Mouse (Mus musculus) thymus, postnatal 14 days (tissue): ENCODE measurements around the gene Olfr1263.

Source experiments
- DNase-seq: peaks from one replicate; pipeline ENCODE4 v3.0.0; 2021

The Olfr1263 gene

GRCm38 (mm10) chr2:90011831-90012230 lies at the start of gene Olfr1263:
Gene Olfr1263, plus strand, starts transcription at chr2:90012131.
- DNase-seq, result no peak

DNA sequence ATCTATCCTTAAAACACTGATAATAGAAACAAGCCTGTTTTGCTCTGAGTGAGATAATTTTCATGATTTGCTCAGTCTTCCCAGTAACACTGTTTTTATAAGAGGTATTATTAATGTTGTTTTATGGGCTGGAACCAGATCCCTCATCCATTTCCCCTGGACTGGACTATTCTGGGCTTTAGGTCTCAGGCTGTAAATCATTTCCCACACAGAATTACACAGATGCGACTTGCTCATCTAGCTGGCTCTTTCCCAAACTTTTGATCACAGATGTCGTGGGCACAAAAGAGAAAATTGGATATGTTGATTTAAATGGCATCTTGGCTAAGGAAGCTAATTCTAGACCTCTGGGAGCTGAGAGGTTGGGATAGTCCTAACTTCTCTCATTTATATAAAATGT lies 37.7 kb upstream of the Olfr1263 start, which contains the start of gene Olfr1260:
Olfr1260 (plus strand) TSS at position 157 of the 400 bp plus-strand sequence.
- DNase-seq, result no peak

DNA sequence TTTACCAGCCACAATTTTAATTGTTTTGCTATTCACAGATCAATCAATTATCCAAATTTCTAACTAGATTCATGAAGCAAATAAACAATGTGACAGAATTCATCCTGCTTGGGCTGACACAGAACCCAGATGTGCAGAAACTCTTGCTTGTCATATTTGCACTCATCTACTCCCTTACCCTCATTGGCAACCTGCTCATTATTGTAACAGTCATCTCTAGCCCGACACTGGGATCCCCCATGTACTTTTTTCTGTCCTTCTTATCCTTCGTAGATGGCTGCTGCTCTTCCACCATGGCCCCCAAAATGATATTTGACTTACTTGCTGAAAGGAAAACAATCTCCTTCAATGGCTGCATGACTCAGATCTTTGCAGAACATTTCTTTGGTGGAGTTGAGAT lies 34.2 kb upstream of the Olfr1263 start:
- no peak for DNase-seq

DNA sequence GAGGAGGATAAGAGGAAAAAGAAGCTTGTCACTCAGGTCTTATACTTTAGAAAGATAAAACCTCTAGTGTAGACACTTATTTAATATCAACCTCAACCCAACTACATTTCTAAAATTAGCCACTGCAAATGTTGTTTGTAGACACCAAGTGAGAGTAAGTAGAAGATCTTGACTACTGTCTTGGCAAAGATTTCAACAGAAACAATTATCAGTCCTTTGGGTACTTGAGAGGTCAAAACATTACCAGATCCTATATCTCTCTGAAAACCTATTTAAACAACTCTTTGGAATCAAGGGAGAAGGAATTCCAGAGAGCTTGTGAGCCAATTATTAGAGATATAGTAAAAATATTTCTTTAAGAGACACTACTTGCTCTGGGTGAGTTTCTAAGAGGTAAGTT lies 21.0 kb upstream of the Olfr1263 start, which contains the start of gene Olfr1261:
Olfr1261 (plus strand) TSS at position 301 of the 400 bp plus-strand sequence.
- DNase-seq, result no peak

DNA sequence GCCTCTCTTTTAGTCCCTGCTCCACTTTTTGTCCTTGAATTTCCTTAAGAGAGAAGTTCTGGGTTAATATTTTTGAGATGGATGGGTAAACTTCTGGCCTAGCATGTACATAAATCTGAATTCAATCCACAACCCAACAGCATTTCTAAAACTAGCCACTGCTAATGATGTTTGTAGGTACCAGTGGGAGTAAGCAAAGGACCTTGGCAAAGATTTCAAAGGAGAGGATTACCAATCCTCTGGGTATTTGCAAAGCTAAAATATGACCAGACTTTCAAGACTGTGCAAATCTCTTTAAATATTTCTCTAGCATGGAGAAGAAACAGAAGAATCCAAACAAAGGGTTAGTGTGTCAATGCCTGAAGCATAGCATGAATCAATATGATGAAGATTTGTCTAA lies 12.1 kb upstream of the Olfr1263 start, which contains the start of gene Olfr1262:
Olfr1262 (plus strand) TSS at position 301 of the 400 bp plus-strand sequence.
- no peak for DNase-seq

DNA sequence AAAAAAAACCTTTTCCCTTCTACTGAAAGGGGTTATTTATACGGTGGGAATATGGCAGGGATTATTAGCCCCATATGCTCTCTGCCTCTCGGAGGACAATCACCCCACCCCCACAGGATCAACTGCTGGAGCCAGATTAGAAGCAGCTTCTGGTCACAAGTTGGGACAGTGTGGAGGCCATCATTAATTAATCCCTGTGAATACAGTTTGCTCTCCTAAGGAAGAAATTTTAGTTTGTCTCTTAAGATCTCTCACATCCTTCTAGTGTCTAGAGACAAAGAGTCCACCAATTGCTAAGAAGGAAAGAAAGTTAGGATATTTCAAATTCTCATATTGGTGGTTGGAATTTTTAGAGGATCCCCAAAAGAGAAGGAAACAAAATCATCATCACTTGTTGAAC lies 13.5 kb downstream of the Olfr1263 start, which contains the start of gene Olfr1264:
Olfr1264 (minus strand) TSS at position 101 of the 400 bp plus-strand sequence.
- DNase-seq, result no peak

GRCm38 (mm10) chr2:90035037-90035436 lies 23.1 kb downstream of the Olfr1263 start, which contains the start of gene Olfr1265:
Gene Olfr1265, plus strand, starts transcription at chr2:90035337.
- DNase-seq, result no peak

DNA sequence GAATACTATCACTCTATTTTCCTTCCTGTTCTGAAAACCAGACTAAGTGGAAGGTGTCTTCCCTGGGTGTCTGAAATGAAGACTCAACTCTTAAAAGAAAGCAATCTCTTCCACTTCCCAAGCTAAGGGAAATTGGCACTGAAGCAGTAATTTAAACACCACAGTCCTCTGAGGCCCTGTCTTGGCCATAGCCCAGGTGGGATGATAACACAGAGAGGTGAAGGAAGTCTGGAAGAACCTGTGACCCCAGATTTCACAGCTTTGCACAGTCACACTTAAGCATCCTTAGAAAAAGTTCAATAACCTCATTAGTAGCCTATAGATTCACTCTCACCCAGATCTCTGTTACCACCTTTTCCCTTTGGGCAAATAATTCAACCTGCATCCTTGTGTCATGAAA lies 51.6 kb downstream of the Olfr1263 start, which contains the start of gene Olfr140:
Olfr140 (minus strand) TSS at position 101 of the 400 bp plus-strand sequence.
- DNase-seq, result no peak
